8 mouse cellular contexts compared by ENCODE assay signal in the genomic region with DNA sequence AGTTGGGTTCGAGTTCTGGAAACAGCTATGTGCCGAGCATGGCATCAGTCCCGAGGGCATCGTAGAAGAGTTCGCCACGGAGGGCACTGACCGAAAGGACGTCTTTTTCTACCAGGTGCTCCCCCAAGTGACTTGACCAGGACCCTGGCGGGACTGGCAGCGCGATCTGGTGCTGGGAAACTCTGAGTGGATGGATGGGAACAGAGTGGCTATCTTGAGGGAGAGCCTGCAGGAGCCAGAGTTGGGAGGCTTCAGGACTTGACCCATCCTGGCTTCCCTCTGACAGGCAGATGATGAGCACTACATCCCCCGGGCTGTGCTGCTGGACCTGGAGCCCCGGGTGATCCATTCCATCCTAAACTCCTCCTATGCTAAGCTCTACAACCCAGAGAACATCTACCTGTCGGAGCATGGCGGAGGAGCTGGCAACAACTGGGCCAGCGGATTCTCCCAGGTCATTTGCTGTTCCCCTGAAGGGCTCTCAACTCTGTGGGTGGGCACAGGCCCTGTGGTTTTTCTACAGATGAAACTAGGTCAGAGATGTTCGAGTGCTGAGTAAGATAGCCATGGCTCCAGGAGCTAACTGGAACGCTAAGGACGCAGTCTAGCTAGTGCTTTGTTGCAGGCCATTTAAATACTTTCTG. TPM values are rescaled to one million over a fixed set of nuclear protein-coding genes. Genes with fewer than 3 reads are reported as not detected.
DNase-seq lines count a peak whose midpoint lies in the region; ATAC-seq and TF ChIP-seq lines count a peak whose summit lies in the region.

No protein-coding gene starts in this region.

- H3K4me3 ChIP-seq in lung, postnatal 0 days (ENCODE audit: low read depth, low read length): peak overlapping the region; percentile 80
- peak overlapping the region; percentile 97 for H3K4me3 ChIP-seq in hindbrain, postnatal 0 days (ENCODE audit: low read length)
- H3K4me3 ChIP-seq in neural tube, embryonic 13.5 days: peak overlapping the region; percentile 81

- no peak for TF ChIP-seq CTCF in lung, postnatal 0 days (IDR thresholded peaks at IDR 0.05)
- TF ChIP-seq CTCF in hindbrain, postnatal 0 days (IDR thresholded peaks at IDR 0.05; ENCODE audit: low read depth): no peak

- H3K27ac ChIP-seq in lung, postnatal 0 days (ENCODE audit: low read length): peak overlapping the region; percentile 75
- peak overlapping the region; percentile 83 for H3K27ac ChIP-seq in hindbrain, postnatal 0 days
- peak overlapping the region; percentile 89 for H3K27ac ChIP-seq in neural tube, embryonic 13.5 days (replicated peaks)

- peaks cover 16% of the 10 kb centered on the region; the same call in 1 of the 2 replicates for H3K4me1 ChIP-seq in lung, postnatal 0 days (ENCODE audit: insufficient read depth, low read depth, low read length)
- peaks cover 14% of the 10 kb centered on the region; the same call in 1 of the 2 replicates for H3K4me1 ChIP-seq in hindbrain, postnatal 0 days (ENCODE audit: insufficient read depth, low read length)
- peaks cover 51% of the 10 kb centered on the region for H3K4me1 ChIP-seq in neural tube, embryonic 13.5 days (replicated peaks)

- ATAC-seq in lung, postnatal 0 days: no peak
- no peak for ATAC-seq in hindbrain, postnatal 0 days
- no peak; the same call in 1 of the 2 replicates for ATAC-seq in neural tube, embryonic 13.5 days (ENCODE audit: low read depth)

- no peaks in the 10 kb centered on the region for H3K36me3 ChIP-seq in lung, postnatal 0 days (ENCODE audit: insufficient read depth, low read length)
- peaks cover 6% of the 10 kb centered on the region for H3K36me3 ChIP-seq in hindbrain, postnatal 0 days (ENCODE audit: insufficient read depth, low read length)
- H3K36me3 ChIP-seq in neural tube, embryonic 13.5 days: peaks cover 35% of the 10 kb centered on the region

- no peak for TF ChIP-seq EP300 in lung, postnatal 0 days (IDR thresholded peaks at IDR 0.05)

- peak overlapping the region; percentile 37 for H3K9ac ChIP-seq in lung, postnatal 0 days (replicated peaks; ENCODE audit: low read depth)
- peak overlapping the region; percentile 53 for H3K9ac ChIP-seq in hindbrain, postnatal 0 days (replicated peaks; ENCODE audit: low read length)
- H3K9ac ChIP-seq in neural tube, embryonic 13.5 days: peak overlapping the region; percentile 83

- DNase-seq in cerebellum, adult 11-12 months: peak; percentile 51
- DNase-seq in cerebellum, postnatal 25 days: no peak
- DNase-seq in lung, postnatal 0 days (ENCODE audit: low spot score): no peak
- DNase-seq in lung, postnatal 25 days (ENCODE audit: low spot score): no peak
- DNase-seq in hindbrain, postnatal 0 days (ENCODE audit: low spot score): no peak
- no peak for DNase-seq in frontal cortex, postnatal 36 days (ENCODE audit: low spot score in 2 of 2)
- DNase-seq in frontal cortex, postnatal 25 days (ENCODE audit: low spot score in 2 of 2): no peak

- H3K4me2 ChIP-seq in lung, postnatal 0 days (replicated peaks; ENCODE audit: low read depth, low read length): peak overlapping the region; percentile 87
- peak overlapping the region; percentile 78 for H3K4me2 ChIP-seq in hindbrain, postnatal 0 days (ENCODE audit: low read depth, low read length)
- H3K4me2 ChIP-seq in neural tube, embryonic 13.5 days: peak overlapping the region; percentile 79

- no peaks in the 10 kb centered on the region for H3K27me3 ChIP-seq in lung, postnatal 0 days (replicated peaks; ENCODE audit: insufficient read depth, low read length)
- no peaks in the 10 kb centered on the region for H3K27me3 ChIP-seq in hindbrain, postnatal 0 days (ENCODE audit: insufficient read depth, low read length)
- no peaks in the 10 kb centered on the region for H3K27me3 ChIP-seq in neural tube, embryonic 13.5 days

- H3K9me3 ChIP-seq in lung, postnatal 0 days (ENCODE audit: low read length): no peaks in the 10 kb centered on the region
- H3K9me3 ChIP-seq in hindbrain, postnatal 0 days (ENCODE audit: low read length): no peaks in the 10 kb centered on the region
- no peaks in the 10 kb centered on the region for H3K9me3 ChIP-seq in neural tube, embryonic 13.5 days

- WGBS in lung, postnatal 0 days: 13% methylated on average over 19 of the region's 19 CpGs
- WGBS in hindbrain, postnatal 0 days: 21% methylated on average over 19 of the region's 19 CpGs
- 25% methylated on average over 19 of the region's 19 CpGs for WGBS in neural tube, embryonic 13.5 days

RNA-seq across cellular contexts. Expression of a gene that starts 0.9 kb away (rescaled TPM):
- polyA plus RNA-seq in lung, postnatal 0 days (2015; fragmentation: Nextera tagmentation; extraction: Ambion mirVana): 25.8 TPM in 2 replicates
- 59.3 and 68.3 TPM in 2 replicates for total RNA-seq in hindbrain, postnatal 0 days (2014; rRNA removed)
- 71.5 and 72.8 TPM in 2 replicates for polyA plus RNA-seq in hindbrain, postnatal 0 days (2015; fragmentation: Nextera tagmentation; extraction: Ambion mirVana)
- polyA plus RNA-seq in neural tube, embryonic 13.5 days (2015; fragmentation: Nextera tagmentation; extraction: Ambion mirVana): 77.7 and 78.9 TPM in 2 replicates

RNA-seq across cellular contexts. Expression of a gene that starts 1.0 kb away (rescaled TPM):
- polyA plus RNA-seq in lung, postnatal 0 days (2015; fragmentation: Nextera tagmentation; extraction: Ambion mirVana): 18.8 and 18.9 TPM in 2 replicates
- 56.8 and 68.4 TPM in 2 replicates for total RNA-seq in hindbrain, postnatal 0 days (2014; rRNA removed)
- 23.4 and 24.7 TPM in 2 replicates for polyA plus RNA-seq in hindbrain, postnatal 0 days (2015; fragmentation: Nextera tagmentation; extraction: Ambion mirVana)
- polyA plus RNA-seq in neural tube, embryonic 13.5 days (2015; fragmentation: Nextera tagmentation; extraction: Ambion mirVana): 25.8 and 26.1 TPM in 2 replicates

RNA-seq across cellular contexts. Expression of a gene that starts 25.4 kb away (rescaled TPM):
- 9.8 and 10.4 TPM in 2 replicates for polyA plus RNA-seq in lung, postnatal 0 days (2015; fragmentation: Nextera tagmentation; extraction: Ambion mirVana)
- 2.9 and 5.5 TPM in 2 replicates for total RNA-seq in hindbrain, postnatal 0 days (2014; rRNA removed)
- polyA plus RNA-seq in hindbrain, postnatal 0 days (2015; fragmentation: Nextera tagmentation; extraction: Ambion mirVana): 16.3 and 17.5 TPM in 2 replicates
- 20.5 and 23.7 TPM in 2 replicates for polyA plus RNA-seq in neural tube, embryonic 13.5 days (2015; fragmentation: Nextera tagmentation; extraction: Ambion mirVana)

RNA-seq across cellular contexts. Expression of a gene that starts 33.6 kb away (rescaled TPM):
- polyA plus RNA-seq in lung, postnatal 0 days (2015; fragmentation: Nextera tagmentation; extraction: Ambion mirVana): 42.5 and 44.5 TPM in 2 replicates
- total RNA-seq in hindbrain, postnatal 0 days (2014; rRNA removed): 42.2 and 75.2 TPM in 2 replicates
- polyA plus RNA-seq in hindbrain, postnatal 0 days (2015; fragmentation: Nextera tagmentation; extraction: Ambion mirVana): 58.3 and 61.0 TPM in 2 replicates
- polyA plus RNA-seq in neural tube, embryonic 13.5 days (2015; fragmentation: Nextera tagmentation; extraction: Ambion mirVana): 87.3 and 96.9 TPM in 2 replicates

RNA-seq across cellular contexts. Expression of a gene that starts 35.0 kb away (rescaled TPM):
- polyA plus RNA-seq in lung, postnatal 0 days (2015; fragmentation: Nextera tagmentation; extraction: Ambion mirVana): 1.9 and 2.3 TPM in 2 replicates
- total RNA-seq in hindbrain, postnatal 0 days (2014; rRNA removed): 29.7 and 40.8 TPM in 2 replicates
- polyA plus RNA-seq in hindbrain, postnatal 0 days (2015; fragmentation: Nextera tagmentation; extraction: Ambion mirVana): 57.7 and 62.8 TPM in 2 replicates
- polyA plus RNA-seq in neural tube, embryonic 13.5 days (2015; fragmentation: Nextera tagmentation; extraction: Ambion mirVana): 35.5 and 38.9 TPM in 2 replicates
